Mouse (Mus musculus): Measurements from ENCODE around the gene Eif4h. TPM values are rescaled to one million over a fixed set of nuclear protein-coding genes. Genes with fewer than 3 reads are reported as not detected.
A peak's percentile ranks its signal among the peaks of the same experiment; 100 is the strongest.

The Eif4h gene
- polyA plus RNA-seq, 1 experiment from 2014 or later, result 551 TPM

DNA sequence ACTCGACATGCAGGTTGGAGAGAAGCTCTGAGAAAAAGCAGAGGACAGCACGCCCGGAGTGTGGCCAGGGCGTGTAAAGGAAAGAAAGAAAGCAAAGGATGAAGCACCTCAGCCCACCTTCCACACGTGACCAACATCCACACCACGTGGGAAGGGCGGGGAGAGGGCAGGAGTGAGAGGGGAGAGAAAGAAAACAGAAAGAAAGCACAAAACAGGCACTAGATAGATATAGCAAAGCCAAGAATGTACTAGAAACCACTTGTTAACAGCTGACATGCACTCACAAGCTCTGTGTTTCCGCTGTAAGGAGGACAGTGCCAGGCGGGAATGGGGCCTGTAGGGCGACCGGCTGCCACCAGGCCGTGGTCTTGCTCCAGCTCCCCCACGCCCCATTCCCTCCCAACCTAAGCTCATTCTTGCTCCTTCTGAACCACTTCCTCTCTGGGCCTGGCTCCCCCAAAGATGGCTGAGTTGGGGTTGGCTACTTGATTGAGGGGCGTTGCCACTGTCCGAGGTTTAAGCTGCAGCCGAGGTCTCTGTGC is 18.1 kb downstream of the Eif4h start:
- Histone ChIP-seq H3K4me1 (ENCODE audit: control insufficient read depth, insufficient read depth, low read length) (no peaks in the 10 kb centered on the region), H3K4me2 (ENCODE audit: low read depth, severe bottlenecking) (no peak overlapping the region), H3K27me3 (ENCODE audit: control insufficient read depth, insufficient read depth, low read length) (no peaks in the 10 kb centered on the region), H3K27ac (replicated peaks; ENCODE audit: low read depth, low read length) (no peak overlapping the region), H3K9ac (ENCODE audit: low read length) (no peak overlapping the region), H3K36me3 (ENCODE audit: control insufficient read depth, insufficient read depth, low read length) (peaks cover 56% of the 10 kb centered on the region), H3K4me3 (ENCODE audit: low read depth, low read length) (no peak overlapping the region), H3K9me3 (ENCODE audit: control insufficient read depth, low read length) (no peaks in the 10 kb centered on the region)
- ATAC-seq (ENCODE audit: insufficient number of reproducible peaks, low FRiP score, low TSS enrichment, low read depth), result no peak
- DNase-seq (ENCODE audit: low spot score), result no peak
- WGBS, result 94% methylated on average over 16 of the region's 16 CpGs

DNA sequence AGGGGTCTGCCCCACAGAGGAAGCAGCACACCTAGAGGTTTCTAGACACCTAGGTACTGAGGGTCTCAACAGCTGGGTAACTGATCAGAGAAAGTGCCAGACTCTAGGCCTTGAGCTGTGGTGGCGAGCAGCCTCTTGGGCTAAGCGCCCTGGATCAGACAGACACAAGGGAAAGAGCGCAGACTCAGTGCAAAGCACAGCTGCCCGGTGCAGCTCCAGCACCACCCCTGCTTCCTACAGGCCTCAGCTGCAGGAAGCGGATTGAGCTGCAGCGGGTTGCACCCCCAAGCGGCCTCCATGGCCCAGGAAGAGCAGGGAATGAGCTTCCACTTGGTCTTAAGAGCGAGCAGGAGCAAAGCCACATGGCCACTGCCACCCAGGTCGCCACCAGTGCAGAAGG is 18.8 kb downstream of the Eif4h start:
- WGBS, result 94% methylated on average over 9 of the region's 9 CpGs
- DNase-seq (ENCODE audit: low spot score) (no peak), ATAC-seq (ENCODE audit: insufficient number of reproducible peaks, low FRiP score, low TSS enrichment, low read depth) (no peak)
- Histone ChIP-seq H3K4me1 (ENCODE audit: control insufficient read depth, insufficient read depth, low read length) (no peaks in the 10 kb centered on the region), H3K9me3 (ENCODE audit: control insufficient read depth, low read length) (no peaks in the 10 kb centered on the region), H3K9ac (ENCODE audit: low read length) (no peak overlapping the region), H3K36me3 (ENCODE audit: control insufficient read depth, insufficient read depth, low read length) (peaks cover 50% of the 10 kb centered on the region), H3K4me3 (ENCODE audit: low read depth, low read length) (no peak overlapping the region), H3K4me2 (ENCODE audit: low read depth, severe bottlenecking) (no peak overlapping the region), H3K27ac (replicated peaks; ENCODE audit: low read depth, low read length) (no peak overlapping the region), H3K27me3 (ENCODE audit: control insufficient read depth, insufficient read depth, low read length) (no peaks in the 10 kb centered on the region)

DNA sequence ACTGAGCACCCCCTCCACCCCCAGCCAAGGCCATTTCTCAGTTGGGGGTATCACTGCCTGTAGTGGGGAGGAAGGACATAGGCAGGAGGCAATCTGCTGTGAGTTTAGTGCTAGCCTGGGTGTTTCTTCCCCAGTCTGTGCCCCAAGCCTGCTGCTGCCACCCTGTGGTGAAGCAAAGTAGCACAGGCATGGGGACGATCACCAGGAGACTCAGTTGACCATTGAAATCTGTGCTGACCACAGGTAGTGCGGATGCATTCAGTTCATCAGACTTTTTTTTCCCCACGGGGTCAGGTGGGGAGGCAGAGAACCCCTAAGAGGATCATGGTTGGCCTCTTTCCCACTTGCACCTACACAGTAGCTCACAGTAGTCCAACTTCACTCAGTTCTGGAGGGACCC is 22.2 kb downstream of the Eif4h start:
- Histone ChIP-seq H3K4me3 (ENCODE audit: low read depth, low read length) (no peak overlapping the region), H3K9ac (ENCODE audit: low read length) (no peak overlapping the region), H3K27ac (replicated peaks; ENCODE audit: low read depth, low read length) (no peak overlapping the region), H3K27me3 (ENCODE audit: control insufficient read depth, insufficient read depth, low read length) (no peaks in the 10 kb centered on the region), H3K4me2 (ENCODE audit: low read depth, severe bottlenecking) (no peak overlapping the region), H3K4me1 (ENCODE audit: control insufficient read depth, insufficient read depth, low read length) (no peaks in the 10 kb centered on the region), H3K9me3 (ENCODE audit: control insufficient read depth, low read length) (no peaks in the 10 kb centered on the region), H3K36me3 (ENCODE audit: control insufficient read depth, insufficient read depth, low read length) (peaks cover 36% of the 10 kb centered on the region)
- peak; percentile 63 for DNase-seq (ENCODE audit: low spot score)
- 71% methylated on average over 3 of the region's 3 CpGs for WGBS
- no peak for ATAC-seq (ENCODE audit: insufficient number of reproducible peaks, low FRiP score, low TSS enrichment, low read depth)

DNA sequence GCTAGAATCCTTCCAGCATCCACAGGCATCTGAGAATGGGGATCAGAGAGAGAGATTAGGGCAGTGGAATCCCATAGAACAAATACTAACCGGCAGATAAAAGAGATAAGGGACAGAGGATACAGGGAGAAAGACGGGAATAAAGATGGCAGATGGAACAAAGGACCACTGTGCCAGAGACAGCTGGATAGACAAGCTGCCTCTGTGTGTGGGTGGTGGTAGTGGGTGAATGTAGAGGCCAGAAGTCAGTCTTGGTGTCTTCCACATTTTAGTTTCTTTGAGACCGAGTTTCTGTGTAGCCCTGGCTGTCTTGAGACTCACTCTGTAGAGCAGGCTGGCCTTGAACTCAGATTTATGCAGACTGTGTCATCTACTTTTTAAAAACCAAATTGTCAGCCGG is 23.5 kb downstream of the Eif4h start:
- 90% methylated on average over 4 of the region's 4 CpGs for WGBS
- no peaks in the 10 kb centered on the region for H3K27me3 ChIP-seq (ENCODE audit: control insufficient read depth, insufficient read depth, low read length)
- no peaks in the 10 kb centered on the region for H3K9me3 ChIP-seq (ENCODE audit: control insufficient read depth, low read length)
- DNase-seq (ENCODE audit: low spot score) (no peak), ATAC-seq (ENCODE audit: insufficient number of reproducible peaks, low FRiP score, low TSS enrichment, low read depth) (no peak)
- H3K4me2 ChIP-seq (ENCODE audit: low read depth, severe bottlenecking), result no peak overlapping the region
- peaks cover 24% of the 10 kb centered on the region for H3K36me3 ChIP-seq (ENCODE audit: control insufficient read depth, insufficient read depth, low read length)
- H3K4me3 ChIP-seq (ENCODE audit: low read depth, low read length), result no peak overlapping the region
- H3K9ac ChIP-seq (ENCODE audit: low read length), result no peak overlapping the region
- no peaks in the 10 kb centered on the region for H3K4me1 ChIP-seq (ENCODE audit: control insufficient read depth, insufficient read depth, low read length)
- H3K27ac ChIP-seq (replicated peaks; ENCODE audit: low read depth, low read length), result no peak overlapping the region

DNA sequence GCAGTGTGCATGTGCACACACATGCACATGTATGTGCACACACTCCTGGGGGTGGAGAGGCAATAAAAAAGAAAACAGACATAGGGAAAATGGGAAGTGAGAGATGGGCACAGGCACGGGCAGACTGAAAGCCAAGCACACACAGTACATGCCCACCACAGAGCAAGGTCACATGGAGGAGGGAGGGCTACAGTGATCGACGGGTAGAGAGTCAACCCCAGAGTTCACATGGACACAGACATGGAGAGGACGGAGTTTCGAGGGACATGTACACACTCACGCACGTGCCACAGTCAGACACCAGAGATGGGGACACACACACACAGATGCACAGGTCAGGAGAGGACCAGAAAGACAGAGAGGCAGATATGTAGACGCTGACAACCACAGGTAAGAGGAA is 23.9 kb downstream of the Eif4h start:
- no peak overlapping the region for H3K27ac ChIP-seq (replicated peaks; ENCODE audit: low read depth, low read length)
- no peak overlapping the region for H3K4me3 ChIP-seq (ENCODE audit: low read depth, low read length)
- no peaks in the 10 kb centered on the region for H3K9me3 ChIP-seq (ENCODE audit: control insufficient read depth, low read length)
- ATAC-seq (ENCODE audit: insufficient number of reproducible peaks, low FRiP score, low TSS enrichment, low read depth), result no peak
- WGBS, result 88% methylated on average over 8 of the region's 8 CpGs
- H3K9ac ChIP-seq (ENCODE audit: low read length), result no peak overlapping the region
- no peak for DNase-seq (ENCODE audit: low spot score)
- H3K27me3 ChIP-seq (ENCODE audit: control insufficient read depth, insufficient read depth, low read length), result no peaks in the 10 kb centered on the region
- no peak overlapping the region for H3K4me2 ChIP-seq (ENCODE audit: low read depth, severe bottlenecking)
- peaks cover 20% of the 10 kb centered on the region for H3K36me3 ChIP-seq (ENCODE audit: control insufficient read depth, insufficient read depth, low read length)
- H3K4me1 ChIP-seq (ENCODE audit: control insufficient read depth, insufficient read depth, low read length), result no peaks in the 10 kb centered on the region

DNA sequence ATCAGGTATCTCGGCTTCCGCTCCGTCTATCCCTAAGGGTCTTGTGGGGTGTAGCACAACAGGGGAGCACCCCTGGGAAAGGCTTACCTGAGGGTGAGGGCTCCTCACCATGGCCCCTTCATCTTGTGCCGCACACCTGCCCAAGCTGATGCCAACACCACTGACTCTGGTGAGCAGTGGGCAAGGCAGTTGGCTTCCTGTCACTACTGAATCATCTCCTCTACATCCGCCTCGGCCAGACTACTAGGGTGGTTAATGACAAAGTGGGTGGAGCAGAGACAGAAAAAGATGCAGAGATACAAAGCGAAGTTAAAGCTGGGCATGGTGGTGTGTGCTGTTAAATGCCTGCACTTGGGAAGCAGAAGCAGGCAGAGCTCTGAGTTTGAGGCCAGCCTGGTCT is 24.5 kb downstream of the Eif4h start, which contains the start of gene Lat2:
Gene Lat2 (minus strand): TSS at position 224 of the 400 bp plus-strand sequence.
- Histone ChIP-seq H3K27ac (replicated peaks; ENCODE audit: low read depth, low read length) (no peak within 1 kb of the TSS), H3K27me3 (ENCODE audit: control insufficient read depth, insufficient read depth, low read length) (no peaks in the 10 kb centered on the region), H3K9ac (ENCODE audit: low read length) (no peak within 1 kb of the TSS), H3K4me2 (ENCODE audit: low read depth, severe bottlenecking) (no peak within 1 kb of the TSS), H3K4me1 (ENCODE audit: control insufficient read depth, insufficient read depth, low read length) (no peaks in the 10 kb centered on the region), H3K9me3 (ENCODE audit: control insufficient read depth, low read length) (no peaks in the 10 kb centered on the region), H3K4me3 (ENCODE audit: low read depth, low read length) (no peak within 1 kb of the TSS), H3K36me3 (ENCODE audit: control insufficient read depth, insufficient read depth, low read length) (peaks cover 16% of the 10 kb centered on the region)
- no peak for DNase-seq (ENCODE audit: low spot score)
- no peak for ATAC-seq (ENCODE audit: insufficient number of reproducible peaks, low FRiP score, low TSS enrichment, low read depth)
- WGBS, result 87% methylated on average over 7 of the region's 7 CpGs

DNA sequence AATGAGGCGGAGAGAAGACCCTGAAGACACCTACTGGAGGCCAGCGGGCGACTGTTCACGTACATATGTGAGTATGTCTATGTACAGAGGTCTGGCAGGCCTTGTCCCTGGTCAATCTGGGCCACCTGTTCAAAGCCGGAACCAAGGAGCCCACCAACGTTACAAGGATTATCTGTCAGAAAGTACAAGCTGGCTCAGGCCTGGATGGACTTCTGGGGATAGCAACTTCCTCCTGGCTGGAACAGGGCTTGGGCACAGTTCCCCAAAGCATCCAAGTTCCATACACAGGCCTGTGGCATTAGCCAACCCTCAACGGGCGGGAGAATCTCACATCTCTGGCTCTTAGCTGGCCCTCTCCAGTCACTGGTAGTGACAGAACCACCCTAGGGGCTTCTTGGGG is 25.0 kb downstream of the Eif4h start:
- 92% methylated on average over 8 of the region's 8 CpGs for WGBS
- no peak overlapping the region for H3K9ac ChIP-seq (ENCODE audit: low read length)
- ATAC-seq (ENCODE audit: insufficient number of reproducible peaks, low FRiP score, low TSS enrichment, low read depth), result no peak

DNA sequence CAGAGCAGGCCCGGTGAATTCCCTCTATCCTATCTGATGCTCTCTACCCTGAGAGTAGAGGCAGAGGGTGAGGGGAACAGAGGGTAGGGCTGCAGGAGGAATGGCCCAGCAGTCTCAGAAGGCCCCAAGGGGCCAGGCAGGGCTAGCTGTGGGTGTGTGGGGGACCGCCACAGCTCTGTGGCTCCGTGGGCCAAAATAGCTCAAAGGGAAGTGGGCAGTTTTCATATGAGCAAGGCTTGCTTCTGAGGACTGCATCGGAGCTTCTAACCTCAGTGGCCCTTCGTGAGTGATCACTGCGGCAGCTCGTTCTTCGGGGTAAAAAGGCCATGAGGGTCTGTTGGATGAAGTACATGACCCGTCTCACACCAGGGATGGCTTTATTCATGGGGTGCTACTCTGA is 25.6 kb downstream of the Eif4h start:
- Histone ChIP-seq H3K9me3 (ENCODE audit: control insufficient read depth, low read length) (no peaks in the 10 kb centered on the region), H3K27me3 (ENCODE audit: control insufficient read depth, insufficient read depth, low read length) (no peaks in the 10 kb centered on the region), H3K27ac (replicated peaks; ENCODE audit: low read depth, low read length) (no peak overlapping the region), H3K4me3 (ENCODE audit: low read depth, low read length) (no peak overlapping the region), H3K4me1 (ENCODE audit: control insufficient read depth, insufficient read depth, low read length) (no peaks in the 10 kb centered on the region), H3K4me2 (ENCODE audit: low read depth, severe bottlenecking) (no peak overlapping the region), H3K36me3 (ENCODE audit: control insufficient read depth, insufficient read depth, low read length) (peaks cover 6% of the 10 kb centered on the region; the same call in 1 of the 2 replicates), H3K9ac (ENCODE audit: low read length) (no peak overlapping the region)
- DNase-seq (ENCODE audit: low spot score) (no peak), ATAC-seq (ENCODE audit: insufficient number of reproducible peaks, low FRiP score, low TSS enrichment, low read depth) (no peak)
- WGBS, result 85% methylated on average over 9 of the region's 9 CpGs

More for the DNA sequence above, 25.0 kb downstream of the Eif4h start:
- Histone ChIP-seq H3K4me3 (ENCODE audit: low read depth, low read length) (no peak overlapping the region), H3K4me2 (ENCODE audit: low read depth, severe bottlenecking) (no peak overlapping the region), H3K4me1 (ENCODE audit: control insufficient read depth, insufficient read depth, low read length) (no peaks in the 10 kb centered on the region), H3K9me3 (ENCODE audit: control insufficient read depth, low read length) (no peaks in the 10 kb centered on the region), H3K27me3 (ENCODE audit: control insufficient read depth, insufficient read depth, low read length) (no peaks in the 10 kb centered on the region), H3K36me3 (ENCODE audit: control insufficient read depth, insufficient read depth, low read length) (peaks cover 10% of the 10 kb centered on the region), H3K27ac (replicated peaks; ENCODE audit: low read depth, low read length) (no peak overlapping the region)
- DNase-seq (ENCODE audit: low spot score), result no peak
